Mouse (Mus musculus) E14TG2a.4 (cell line): Measurements from ENCODE around the gene Stat5b.

Source experiments
- H3K27me3 ChIP-seq: 2 replicates; pipeline ENCODE4 v1.6.1; 2014; ENCODE audit warnings: low read length, control low read depth; ENCODE audit not compliant: insufficient read depth
- H3K36me3 ChIP-seq: 2 replicates; pipeline ENCODE4 v1.6.1; 2014; ENCODE audit warnings: low read length, control low read depth; ENCODE audit not compliant: insufficient read depth
- H3K4me1 ChIP-seq: replicated peaks from 2 replicates; pipeline ENCODE4 v1.6.1; 2014; ENCODE audit warnings: low read depth, low read length, control low read depth
- H3K4me3 ChIP-seq: replicated peaks from 2 replicates; pipeline ENCODE4 v1.5.1; 2014; ENCODE audit warnings: mild to moderate bottlenecking, low read length
- H3K9me3 ChIP-seq: 2 replicates; pipeline ENCODE4 v1.6.1; 2014; ENCODE audit warnings: low read length, control low read depth
- CTCF ChIP-seq: conservative IDR thresholded peaks from 2 replicates; pipeline ENCODE4 v1.5.1; 2014; ENCODE audit warnings: low read length
- NANOG ChIP-seq: IDR thresholded peaks from 2 replicates; pipeline ENCODE4 v1.6.1; 2014; ENCODE audit warnings: borderline replicate concordance, low read length, mixed read lengths
- POU5F1 ChIP-seq: IDR thresholded peaks from 2 replicates; pipeline ENCODE4 v1.6.1; 2014; ENCODE audit warnings: low read length, borderline replicate concordance

Gene Stat5b

DNA sequence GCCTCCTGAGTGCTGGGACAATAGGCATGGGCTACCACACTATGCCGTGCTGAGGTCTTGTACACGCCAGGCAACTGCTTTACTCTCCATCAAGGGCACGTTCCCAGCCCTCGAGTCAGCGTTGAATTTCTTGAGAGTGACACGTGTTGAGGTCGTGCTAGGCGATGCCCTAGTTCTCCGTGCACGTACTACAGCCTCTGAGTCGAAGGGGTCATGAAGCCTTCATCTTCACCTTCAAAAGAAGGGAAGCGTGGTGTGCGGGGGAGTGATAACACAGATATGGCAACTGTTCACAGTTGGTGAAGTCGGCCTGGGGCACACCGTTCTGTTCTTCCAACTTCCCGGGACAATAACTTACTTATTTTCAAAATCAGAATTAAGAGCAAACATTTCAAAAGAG, 30.9 kb downstream of the Stat5b start:
- peaks cover 3% of the 10 kb centered on the region; the same call in 1 of the 2 replicates for H3K4me1 ChIP-seq
- H3K36me3 ChIP-seq = no peaks in the 10 kb centered on the region
- no peak overlapping the region for H3K4me3 ChIP-seq
- H3K27me3 ChIP-seq = 0 out of 2 replicates have a peak, but pooled peaks cover 3% of the 10 kb centered on the region
- no peaks in the 10 kb centered on the region for H3K9me3 ChIP-seq
- no peak for TF ChIP-seq POU5F1

DNA sequence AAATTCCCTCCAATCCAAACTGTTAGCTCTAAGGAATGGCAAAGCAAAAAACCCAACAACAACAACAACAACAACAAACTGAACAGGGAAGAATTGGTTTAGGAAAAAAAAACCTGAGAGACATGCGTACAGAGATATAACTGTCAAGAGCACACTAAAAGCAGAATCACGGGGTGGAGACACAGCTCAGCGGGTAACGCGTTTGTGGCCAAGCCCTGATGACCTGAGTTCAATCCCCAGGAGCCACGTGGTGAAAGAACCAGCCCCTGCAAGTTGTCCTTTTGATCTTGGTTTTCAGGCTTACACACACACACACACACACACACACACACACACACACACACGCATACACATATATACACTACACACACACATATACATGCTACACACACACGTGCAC, 31.5 kb downstream of the Stat5b start:
- no peaks in the 10 kb centered on the region for H3K36me3 ChIP-seq
- H3K9me3 ChIP-seq = no peaks in the 10 kb centered on the region
- H3K4me1 ChIP-seq = peaks cover 3% of the 10 kb centered on the region; the same call in 1 of the 2 replicates
- no peaks in the 10 kb centered on the region for H3K27me3 ChIP-seq
- TF ChIP-seq NANOG (no peak), CTCF (no peak), POU5F1 (no peak)
- no peak overlapping the region for H3K4me3 ChIP-seq

DNA sequence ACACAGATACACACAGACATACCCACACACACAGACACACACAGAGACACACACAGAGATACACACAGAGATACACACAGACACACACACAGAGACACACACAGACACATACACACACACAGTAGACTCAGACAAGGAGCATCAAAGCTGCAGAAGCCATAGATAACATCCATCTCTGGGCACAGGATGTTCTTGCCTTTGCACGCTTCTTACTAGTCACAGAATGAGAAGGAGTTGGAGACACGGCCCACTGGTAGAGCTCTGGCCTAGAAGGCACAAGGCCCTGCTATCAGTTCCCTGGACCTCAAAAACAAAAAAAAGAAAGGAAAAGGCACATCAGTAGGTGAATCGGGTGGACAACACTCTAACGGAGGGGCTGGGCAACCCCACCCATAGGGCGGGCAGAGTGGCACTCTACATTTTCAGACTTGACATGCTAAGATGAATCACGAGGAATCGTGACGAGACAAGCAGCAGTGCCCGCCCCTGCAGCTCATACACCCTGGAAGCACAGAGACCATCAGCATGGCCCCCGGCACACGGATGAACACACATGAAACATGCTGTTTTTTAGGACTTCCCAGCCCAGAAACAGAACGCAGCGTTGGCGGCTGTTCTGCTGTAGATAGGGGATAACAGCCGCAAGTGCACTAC, 32.0 kb downstream of the Stat5b start:
- TF ChIP-seq NANOG (no peak), POU5F1 (no peak), CTCF (no peak)

DNA sequence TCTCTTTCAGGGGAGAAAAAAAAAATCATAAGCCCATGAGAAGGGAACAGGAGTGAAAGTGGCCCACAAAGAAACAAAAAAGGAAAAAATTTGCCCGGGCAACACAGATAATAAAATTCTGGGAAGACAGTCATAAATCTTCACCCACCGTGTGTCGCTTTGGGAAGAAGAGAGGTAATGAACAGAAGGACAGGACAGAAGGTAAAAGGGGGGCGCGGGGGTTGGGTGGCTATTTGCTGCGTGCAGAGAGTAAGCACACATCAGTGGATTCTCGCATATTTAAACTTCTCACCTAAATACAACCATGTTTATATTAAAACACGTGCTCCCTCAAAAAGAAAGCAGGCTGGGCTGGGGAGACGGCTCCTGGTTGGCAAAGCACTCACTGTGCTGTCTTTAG, 33.2 kb downstream of the Stat5b start:
- TF ChIP-seq CTCF = no peak
- TF ChIP-seq NANOG = no peak
- TF ChIP-seq POU5F1 = no peak
- H3K36me3 ChIP-seq = no peaks in the 10 kb centered on the region
- no peaks in the 10 kb centered on the region for H3K27me3 ChIP-seq
- H3K9me3 ChIP-seq = 0 out of 2 replicates have a peak, but pooled peaks cover under 1% of the 10 kb centered on the region
- peaks cover 3% of the 10 kb centered on the region; the same call in 1 of the 2 replicates for H3K4me1 ChIP-seq
- H3K4me3 ChIP-seq = no peak overlapping the region

More for the DNA sequence above, 32.0 kb downstream of the Stat5b start:
- H3K4me1 ChIP-seq = peaks cover 3% of the 10 kb centered on the region; the same call in 1 of the 2 replicates
- no peak overlapping the region for H3K4me3 ChIP-seq
- no peaks in the 10 kb centered on the region for H3K9me3 ChIP-seq
- no peaks in the 10 kb centered on the region for H3K36me3 ChIP-seq
- no peaks in the 10 kb centered on the region for H3K27me3 ChIP-seq

DNA sequence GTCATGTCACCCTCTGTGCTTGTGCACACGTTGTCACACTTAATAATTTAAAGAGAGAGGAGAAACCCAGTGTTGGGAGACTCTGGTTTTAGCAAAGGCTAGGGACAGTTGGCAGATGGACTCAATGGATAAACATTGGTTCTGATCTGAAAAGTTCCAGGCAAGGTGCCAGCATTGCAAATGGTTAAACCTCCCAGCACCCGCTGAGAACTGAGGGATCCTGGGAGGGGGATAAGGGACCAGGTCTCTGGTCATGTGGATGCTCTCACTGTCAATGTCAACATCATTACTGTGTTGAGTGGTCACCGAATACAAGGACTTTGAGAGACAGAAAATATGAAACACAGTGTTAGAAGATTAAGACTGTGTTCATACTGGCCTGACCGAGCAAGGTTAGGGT, 33.7 kb downstream of the Stat5b start:
- Histone ChIP-seq H3K9me3 (0 out of 2 replicates have a peak, but pooled peaks cover 3% of the 10 kb centered on the region), H3K27me3 (no peaks in the 10 kb centered on the region), H3K4me1 (peaks cover 3% of the 10 kb centered on the region; the same call in 1 of the 2 replicates), H3K4me3 (no peak overlapping the region), H3K36me3 (no peaks in the 10 kb centered on the region)
- TF ChIP-seq NANOG (no peak), POU5F1 (no peak), CTCF (no peak)

DNA sequence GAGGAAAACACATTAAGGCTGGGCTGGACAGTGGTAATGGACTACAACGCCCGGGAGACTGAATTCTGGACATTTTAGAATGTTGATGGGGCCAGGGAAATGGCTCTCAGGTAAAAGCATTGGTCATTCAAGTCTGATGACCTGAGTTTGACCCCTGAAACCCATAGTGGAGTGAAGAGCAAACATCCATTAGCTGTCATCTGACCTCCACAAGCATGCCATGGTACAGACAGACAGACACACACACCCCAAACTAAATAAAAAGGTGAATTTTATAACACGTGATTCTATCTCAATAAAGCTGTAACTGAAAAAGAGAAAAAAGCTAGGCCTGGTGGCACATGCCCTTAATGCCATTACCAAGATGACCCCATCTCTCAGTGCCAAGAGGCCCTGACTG, 34.2 kb downstream of the Stat5b start:
- Histone ChIP-seq H3K4me3 (no peak overlapping the region), H3K36me3 (no peaks in the 10 kb centered on the region), H3K4me1 (peaks cover 3% of the 10 kb centered on the region; the same call in 1 of the 2 replicates), H3K27me3 (no peaks in the 10 kb centered on the region), H3K9me3 (0 out of 2 replicates have a peak, but pooled peaks cover 3% of the 10 kb centered on the region)
- TF ChIP-seq POU5F1 = no peak
- no peak for TF ChIP-seq NANOG
- no peak for TF ChIP-seq CTCF

DNA sequence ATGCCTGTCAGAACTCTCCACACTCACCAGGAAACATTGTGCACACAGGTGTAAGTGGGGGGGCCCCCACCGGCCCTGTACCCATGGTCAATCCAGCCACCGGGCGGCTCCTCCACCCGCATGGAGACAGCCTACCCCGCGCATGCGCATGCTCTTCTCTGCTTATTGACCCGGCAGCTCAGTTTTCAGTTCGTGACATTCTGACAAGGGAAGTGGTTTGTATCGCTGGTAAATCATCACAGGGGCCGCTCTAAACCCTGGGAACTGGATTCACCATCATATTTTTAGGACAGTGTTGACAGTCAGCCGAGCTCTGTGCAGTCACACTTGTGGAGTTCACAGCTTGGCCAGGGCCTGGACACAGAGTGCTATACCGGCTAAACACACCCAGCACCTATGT, 36.0 kb downstream of the Stat5b start:
- TF ChIP-seq CTCF (no peak), POU5F1 (no peak), NANOG (no peak)
- H3K9me3 ChIP-seq = peaks cover 9% of the 10 kb centered on the region

DNA sequence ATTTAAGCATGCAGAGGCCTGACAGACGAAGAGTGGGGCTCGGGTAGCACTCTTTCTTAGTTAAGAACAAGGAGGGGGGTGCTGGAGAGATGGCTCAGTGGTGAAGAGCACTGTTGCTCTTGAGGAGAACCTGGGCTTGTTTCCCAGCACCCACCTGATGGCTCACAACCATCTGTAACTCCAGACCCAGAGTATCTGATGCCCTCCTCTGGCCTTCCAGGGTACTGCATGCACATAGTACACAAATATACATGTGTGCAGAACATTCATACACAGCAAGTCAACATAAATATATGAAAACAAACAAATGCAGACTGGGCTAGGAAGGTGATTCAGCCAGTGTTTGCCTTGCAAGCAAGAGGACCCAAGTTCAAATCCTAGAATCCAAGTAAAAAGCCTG, 39.4 kb downstream of the Stat5b start:
- no peaks in the 10 kb centered on the region for H3K27me3 ChIP-seq
- no peaks in the 10 kb centered on the region for H3K36me3 ChIP-seq
- TF ChIP-seq NANOG = no peak
- no peak for TF ChIP-seq POU5F1
- peak; percentile 44 for TF ChIP-seq CTCF
- peaks cover 20% of the 10 kb centered on the region for H3K4me1 ChIP-seq
- peaks cover 9% of the 10 kb centered on the region for H3K9me3 ChIP-seq
- H3K4me3 ChIP-seq = no peak overlapping the region

More for the DNA sequence above, 36.0 kb downstream of the Stat5b start:
- peaks cover 3% of the 10 kb centered on the region; the same call in 1 of the 2 replicates for H3K4me1 ChIP-seq
- H3K36me3 ChIP-seq = no peaks in the 10 kb centered on the region
- no peak overlapping the region for H3K4me3 ChIP-seq
- no peaks in the 10 kb centered on the region for H3K27me3 ChIP-seq

DNA sequence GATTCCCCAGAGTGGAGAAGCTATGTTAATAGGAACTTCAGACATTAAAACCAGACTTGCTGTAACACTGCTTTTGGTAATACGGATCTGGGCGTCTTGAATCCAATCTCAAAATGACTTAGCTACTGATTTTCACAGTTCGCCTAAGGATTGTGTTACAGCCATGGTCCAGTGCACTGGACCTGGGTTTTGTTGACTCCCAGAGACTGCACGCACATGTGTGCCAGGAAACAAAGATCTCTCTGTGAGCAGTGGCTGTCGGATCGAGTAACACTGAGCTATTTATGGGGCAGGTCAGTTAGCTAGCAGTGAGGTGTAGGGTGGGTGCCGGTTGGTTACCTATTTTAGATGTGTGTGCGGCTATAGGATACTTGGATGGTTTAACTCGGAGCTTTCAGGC, 40.0 kb downstream of the Stat5b start:
- no peak for TF ChIP-seq POU5F1
- TF ChIP-seq NANOG = no peak
- TF ChIP-seq CTCF = no peak
- Histone ChIP-seq H3K4me1 (peaks cover 20% of the 10 kb centered on the region), H3K9me3 (peaks cover 9% of the 10 kb centered on the region), H3K36me3 (no peaks in the 10 kb centered on the region), H3K4me3 (no peak overlapping the region), H3K27me3 (no peaks in the 10 kb centered on the region)
